Mouse (Mus musculus): ENCODE data around the gene Entpd1. TPM values are rescaled to one million over a fixed set of nuclear protein-coding genes. Genes with fewer than 3 reads are reported as not detected.

Gene Entpd1
- total RNA-seq, 2 experiments from 2014 or later = 0.09 TPM; not detected in 1

- ATAC-seq (replicated peaks; ENCODE audit: low FRiP score, low TSS enrichment, poor library complexity, severe bottlenecking) = peak; percentile 84
These were observed 142.1 kb downstream of the Entpd1 start for GRCm38 (mm10) chr19:40754311-40754710.

DNA sequence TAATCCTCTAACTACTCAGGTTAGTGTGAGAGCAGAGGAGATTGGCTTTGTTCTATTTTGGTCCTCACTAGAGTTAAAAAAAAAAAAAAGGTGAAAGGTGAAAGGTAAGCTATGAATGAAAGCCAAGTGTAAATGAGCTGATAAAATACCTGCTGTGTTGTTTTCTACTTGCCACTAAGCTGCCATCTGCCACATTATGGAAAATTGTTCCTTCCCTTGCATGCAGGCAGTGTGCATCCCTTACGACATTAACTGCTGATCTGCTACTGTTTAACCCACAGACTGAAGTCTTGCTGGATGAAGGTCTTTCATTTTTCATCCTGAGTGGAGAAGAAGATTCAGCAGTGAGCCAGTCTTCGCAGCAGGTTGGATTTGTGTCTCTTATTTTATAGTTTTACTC, 147.9 kb downstream of the Entpd1 start:
- no peak for ATAC-seq (replicated peaks; ENCODE audit: low FRiP score, low TSS enrichment, poor library complexity, severe bottlenecking)

DNA sequence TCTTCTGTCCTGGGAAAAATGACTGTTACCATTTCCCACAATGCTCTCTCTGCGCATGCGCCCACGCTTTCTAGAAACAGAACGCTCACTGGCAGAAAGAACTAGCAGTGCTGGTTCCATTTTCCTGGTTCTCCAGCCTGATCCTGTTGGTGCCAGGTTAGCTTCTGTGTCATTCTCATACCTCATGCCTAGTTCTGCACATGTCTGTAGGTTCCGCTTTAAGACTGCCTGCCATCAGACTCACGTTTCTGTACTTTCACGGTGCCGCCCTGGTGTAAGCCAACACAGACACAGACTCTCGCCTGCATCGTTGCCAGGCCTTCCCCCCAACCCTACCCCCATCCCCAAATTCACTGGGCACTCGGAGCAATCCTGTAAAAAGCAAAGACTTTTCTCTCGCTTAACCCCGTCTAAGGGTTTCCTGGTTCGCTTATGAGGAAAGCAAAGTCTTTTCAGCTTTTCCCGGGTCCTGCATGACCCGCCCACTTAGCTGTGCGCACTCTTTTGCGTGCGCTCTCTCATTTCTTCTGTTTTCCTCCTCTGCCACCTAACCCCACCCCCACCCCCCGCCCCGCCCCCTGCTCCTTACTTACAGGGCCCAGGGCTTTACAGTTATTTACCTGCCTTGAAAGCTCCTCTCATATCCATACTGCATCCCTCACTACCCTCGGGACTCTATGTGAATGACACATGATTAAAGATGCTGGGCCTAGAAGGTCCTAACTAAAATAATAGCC, 150.0 kb downstream of the Entpd1 start:
- 0 out of 2 replicates have a peak, but pooled peaks have one; percentile 32 for ATAC-seq (replicated peaks; ENCODE audit: low FRiP score, low TSS enrichment, poor library complexity, severe bottlenecking)

DNA sequence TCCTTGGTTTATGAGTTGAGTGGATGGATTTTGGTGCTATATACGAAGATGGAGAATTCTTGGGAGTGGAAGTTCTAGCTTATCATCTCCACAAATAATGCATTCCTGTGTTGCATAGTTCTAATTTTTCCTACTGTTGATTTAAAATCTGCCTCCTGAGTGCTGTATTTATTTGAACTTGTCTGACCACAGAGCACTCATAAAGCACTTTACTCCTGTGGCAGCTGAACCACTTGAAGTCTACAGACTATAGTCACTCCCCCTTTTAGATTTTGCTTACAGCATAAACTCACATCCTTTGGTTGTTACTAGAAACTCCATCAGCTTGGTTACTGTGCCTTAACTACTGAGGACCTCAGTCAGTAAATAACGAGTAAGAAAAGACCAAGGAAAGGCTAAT, 155.0 kb downstream of the Entpd1 start:
- ATAC-seq (replicated peaks; ENCODE audit: low FRiP score, low TSS enrichment, poor library complexity, severe bottlenecking) = no peak

- ATAC-seq (replicated peaks; ENCODE audit: low FRiP score, low TSS enrichment, poor library complexity, severe bottlenecking) = peak; percentile 96
These were observed 157.2 kb downstream of the Entpd1 start for GRCm38 (mm10) chr19:40769341-40769770.

- 0 out of 2 replicates have a peak, but pooled peaks have one; percentile 37 for ATAC-seq (replicated peaks; ENCODE audit: low FRiP score, low TSS enrichment, poor library complexity, severe bottlenecking)
These were observed 176.0 kb downstream of the Entpd1 start for GRCm38 (mm10) chr19:40788004-40788714.

- ATAC-seq (replicated peaks; ENCODE audit: low FRiP score, low TSS enrichment, poor library complexity, severe bottlenecking) = 0 out of 2 replicates have a peak, but pooled peaks have one; percentile 34
These were observed 176.5 kb downstream of the Entpd1 start for GRCm38 (mm10) chr19:40788715-40789084.

Other genes with a start within 250 kb of the Entpd1 start
- gene Sorbs1, start 98.6 kb upstream of the Entpd1 start, total RNA-seq (2014; fragmentation: Nextera tagmentation) = 13.9 and 33.6 TPM in 2 replicates
- 12.3 and 30.4 TPM in 2 replicates for gene Sorbs1, start 98.6 kb upstream of the Entpd1 start, total RNA-seq (2017)
- gene Aldh18a1, start 23.9 kb upstream of the Entpd1 start, total RNA-seq (2014; fragmentation: Nextera tagmentation) = 89.6 and 91.3 TPM in 2 replicates
- 69.1 and 106 TPM in 2 replicates for gene Aldh18a1, start 23.9 kb upstream of the Entpd1 start, total RNA-seq (2017)
- 8.7 and 15.2 TPM in 2 replicates for gene Tctn3, start 133 bp upstream of the Entpd1 start, total RNA-seq (2014; fragmentation: Nextera tagmentation)
- 4.3 and 6.4 TPM in 2 replicates for gene Tctn3, start 133 bp upstream of the Entpd1 start, total RNA-seq (2017)
- 1.6 TPM in 1 of 2 replicates, not detected in the other for gene Cc2d2b, start 136.4 kb downstream of the Entpd1 start, total RNA-seq (2014; fragmentation: Nextera tagmentation)
- 3.3 and 11.4 TPM in 2 replicates for gene Cc2d2b, start 136.4 kb downstream of the Entpd1 start, total RNA-seq (2017)
- 3.8 and 4.6 TPM in 2 replicates for gene Ccnj, start 218.9 kb downstream of the Entpd1 start, total RNA-seq (2014; fragmentation: Nextera tagmentation)
- 4.4 and 6.2 TPM in 2 replicates for gene Ccnj, start 218.9 kb downstream of the Entpd1 start, total RNA-seq (2017)

All from megakaryocyte-erythroid progenitor cell, adult 5-6 weeks (primary cell).